Mouse (Mus musculus): Measurements from ENCODE around the gene Ryr2.

- TF ChIP-seq CTCF (IDR thresholded peaks at IDR 0.05; ENCODE audit: control insufficient read depth, insufficient read depth, insufficient read length): no peak
- no peak for TF ChIP-seq MAX (IDR thresholded peaks at IDR 0.05)
- TF ChIP-seq CEBPB (IDR thresholded peaks at IDR 0.05; ENCODE audit: low read depth): no peak
- TF ChIP-seq MYOD1 (IDR thresholded peaks at IDR 0.05; ENCODE audit: control insufficient read depth, insufficient read length, low read depth): no peak
- no peak for TF ChIP-seq USF1 (IDR thresholded peaks at IDR 0.05; ENCODE audit: low read depth)
- no peak for TF ChIP-seq MYOG (IDR thresholded peaks at IDR 0.05; ENCODE audit: control insufficient read depth, extremely low read depth, insufficient read length)
- no peak for TF ChIP-seq FOSL1 (IDR thresholded peaks at IDR 0.05; ENCODE audit: insufficient read depth, low read length, poor library complexity, severe bottlenecking)
Observed at GRCm38 (mm10) chr13:11624513-11624912, 482.2 kb downstream of the Ryr2 start.
